Mouse (Mus musculus) adrenal gland, postnatal 10 days (tissue): ENCODE data around the gene Specc1l. TPM values are rescaled to one million over a fixed set of nuclear protein-coding genes. Genes with fewer than 3 reads are reported as not detected.

Experiments used
- total RNA-seq, 2 experiments: library from RNA; stranded (reverse); gene quantifications; 2 replicates each; pipeline ENCODE4 v1.2.3; 2021

Gene Specc1l
- total RNA-seq, 2 experiments from 2014 or later, result 43.4 to 49.3 TPM

Other genes with a start within 250 kb of the Specc1l start
- gene Gnaz, start 244.9 kb upstream of the Specc1l start, total RNA-seq, result 1 to 10 TPM; 2.0 to 4.8 TPM
- under 1 TPM in 1 of 2 experiments, not detected in 1; 0.39 TPM for gene Rsph14, start 179.5 kb upstream of the Specc1l start, total RNA-seq
- 10 to 100 TPM in 1 of 2 experiments, 1 to 10 TPM in 1; 7.1 to 12.5 TPM for gene Rab36, start 175.0 kb upstream of the Specc1l start, total RNA-seq
- 10 to 100 TPM; 21.6 to 24.0 TPM for gene Bcr, start 151.5 kb upstream of the Specc1l start, total RNA-seq
- 10 to 100 TPM; 10.2 to 12.8 TPM for gene Adora2a, start 104.8 kb downstream of the Specc1l start, total RNA-seq
- 10 to 100 TPM; 22.7 to 57.8 TPM for gene Upb1, start 189.0 kb downstream of the Specc1l start, total RNA-seq